Mouse (Mus musculus) embryonic stem cell, embryonic (primary cell): ENCODE data around the gene Gm20388.

ENCODE experiments used
- CTCF ChIA-PET, 4 experiments: fragments of 300-600 bp in 2 of 4; fragments of 350-600 bp in 2 of 4; sonication (Branson Sonifier 250); formaldehyde crosslinking; loops; one replicate each; lab custom pipeline; 2022; ENCODE audit warnings: inconsistent platforms in 2 of 4; lab: Charles Lee
- POLR2A ChIA-PET, 4 experiments: fragments of 300-600 bp in 2 of 4; fragments of 350-600 bp in 2 of 4; sonication (Branson Sonifier 250); formaldehyde crosslinking; loops; one replicate each; lab custom pipeline; 2022; ENCODE audit warnings: antibody characterized with exemption in 4 of 4, inconsistent platforms in 1 of 4; lab: Charles Lee

Gm20388 gene

DNA sequence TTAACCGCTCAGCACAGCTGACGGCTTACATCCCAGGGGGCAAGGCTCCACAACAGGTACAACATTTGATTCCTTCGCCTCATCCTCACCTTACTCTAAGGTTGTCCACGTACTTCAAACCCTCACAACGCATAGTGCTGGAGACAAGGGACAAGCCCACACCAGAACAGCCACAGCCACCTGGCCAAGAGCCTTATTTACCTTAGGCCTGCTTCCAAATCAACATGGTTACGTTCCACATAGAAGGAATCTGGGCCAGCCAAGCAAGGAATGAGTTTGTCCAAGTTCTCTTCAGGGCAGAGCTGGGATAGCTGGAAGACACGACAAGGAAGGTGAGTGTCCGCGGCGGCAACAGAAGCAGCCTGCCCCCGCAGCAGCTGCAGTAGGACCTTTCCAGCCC, 1699.3 kb downstream of the Gm20388 start:
- CTCF ChIA-PET = interaction anchor here in 1 of 4 experiments (1.0 kb wide), 1 partner anchor 78 kb away, joined by 4 read pairs; no protein-coding TSS in a partner anchor
- POLR2A ChIA-PET = no interaction called here

DNA sequence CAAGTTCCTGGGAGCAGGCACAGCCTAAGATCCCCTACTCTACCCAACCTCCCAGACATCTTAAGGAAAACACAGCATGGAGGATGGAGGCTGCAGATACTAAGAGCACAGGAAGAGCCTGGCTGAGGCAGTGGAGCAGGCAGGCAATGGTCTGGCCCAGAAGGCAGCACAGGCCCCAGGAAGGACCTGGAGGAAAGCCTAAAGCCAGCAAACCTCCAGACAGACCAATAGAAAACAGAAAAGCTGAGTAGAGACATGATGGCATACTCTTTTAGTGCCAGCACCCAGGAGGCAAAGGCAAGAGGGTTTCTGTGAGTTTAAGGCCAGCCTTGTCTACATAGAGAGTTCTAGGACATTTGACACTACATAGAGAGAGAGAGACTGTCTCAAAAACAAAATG, 1702.8 kb downstream of the Gm20388 start:
- ChIA-PET POLR2A (interaction anchor here in 1 of 4 experiments (0.6 kb wide), 2 partner anchors 238 to 1552 kb away, joined by 3 to 5 read pairs; no protein-coding TSS in a partner anchor), CTCF (interaction anchor here in 1 of 4 experiments (0.5 to 3.2 kb wide), 2 partner anchors 11 to 989 kb away, joined by 4 to 9 read pairs; no protein-coding TSS in a partner anchor)

- POLR2A ChIA-PET = interaction anchor here in 2 of 4 experiments (0.9 to 2.0 kb wide), 6 partner anchors 12 to 34 kb away, joined by 3 to 6 read pairs (median 3); no protein-coding TSS in a partner anchor
Measured at GRCm38 (mm10) chr8:121619401-121619995, 1708.9 kb downstream of the Gm20388 start.

GRCm38 (mm10) chr8:121620801-121621516, 1710.3 kb downstream of the Gm20388 start:
- ChIA-PET POLR2A (interaction anchor here in 2 of 4 experiments (0.8 to 1.6 kb wide), 4 partner anchors 13 to 32 kb away, joined by 3 read pairs; no protein-coding TSS in a partner anchor), CTCF (interaction anchor here in 3 of 4 experiments (0.7 to 2.1 kb wide), 5 partner anchors 13 to 74 kb away, joined by 3 to 9 read pairs (median 8); no protein-coding TSS in a partner anchor)

More at GRCm38 (mm10) chr8:121619401-121619995, 1708.9 kb downstream of the Gm20388 start:
- CTCF ChIA-PET = interaction anchor here in 3 of 4 experiments (0.7 to 2.8 kb wide), 5 partner anchors 11 to 17 kb away, joined by 3 to 11 read pairs (median 5); no protein-coding TSS in a partner anchor

- CTCF ChIA-PET = interaction anchor here in 3 of 4 experiments (0.6 to 2.1 kb wide), 6 partner anchors 14 to 1082 kb away, joined by 3 to 9 read pairs (median 7); no protein-coding TSS in a partner anchor
Measured at GRCm38 (mm10) chr8:121621879-121622278, 1711.2 kb downstream of the Gm20388 start.

DNA sequence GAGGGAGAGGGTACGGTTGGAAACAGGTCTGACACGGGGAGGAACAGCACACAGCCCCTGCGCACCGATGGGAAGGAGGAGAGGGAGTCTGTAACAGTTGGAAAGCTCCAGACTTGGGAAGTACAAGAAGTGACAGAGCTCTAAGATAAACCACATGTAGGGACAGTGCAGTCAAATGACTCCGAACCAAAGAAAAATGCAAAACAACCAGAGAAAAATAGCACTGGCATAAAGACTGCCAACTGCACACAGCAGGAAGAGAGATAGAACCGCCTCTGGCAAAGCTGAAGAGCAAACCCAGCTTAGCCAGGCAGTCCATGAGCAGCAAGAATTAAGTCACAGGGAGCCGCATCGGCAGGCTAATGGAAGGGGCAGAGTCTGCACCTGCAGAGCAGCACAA, 1712.4 kb downstream of the Gm20388 start:
- ChIA-PET CTCF (interaction anchor here in 2 of 4 experiments (1.0 to 1.9 kb wide), 4 partner anchors 15 to 76 kb away, joined by 4 to 8 read pairs (median 5); no protein-coding TSS in a partner anchor), POLR2A (interaction anchor here in 1 of 4 experiments (1.1 kb wide), 1 partner anchor 32 kb away, joined by 3 read pairs; no protein-coding TSS in a partner anchor)

More at GRCm38 (mm10) chr8:121621879-121622278, 1711.2 kb downstream of the Gm20388 start:
- POLR2A ChIA-PET = interaction anchor here in 2 of 4 experiments (1.1 to 1.5 kb wide), 2 partner anchors 31 kb away, joined by 3 read pairs; no protein-coding TSS in a partner anchor

GRCm38 (mm10) chr8:121628681-121629080, 1718.0 kb downstream of the Gm20388 start:
- POLR2A ChIA-PET = interaction anchor here in 2 of 4 experiments (0.8 to 1.2 kb wide), 2 partner anchors 37 kb away, joined by 3 read pairs; no protein-coding TSS in a partner anchor
- CTCF ChIA-PET = interaction anchor here in 3 of 4 experiments (0.5 to 1.4 kb wide), 4 partner anchors 21 to 499 kb away, joined by 3 to 9 read pairs (median 4); no protein-coding TSS in a partner anchor

DNA sequence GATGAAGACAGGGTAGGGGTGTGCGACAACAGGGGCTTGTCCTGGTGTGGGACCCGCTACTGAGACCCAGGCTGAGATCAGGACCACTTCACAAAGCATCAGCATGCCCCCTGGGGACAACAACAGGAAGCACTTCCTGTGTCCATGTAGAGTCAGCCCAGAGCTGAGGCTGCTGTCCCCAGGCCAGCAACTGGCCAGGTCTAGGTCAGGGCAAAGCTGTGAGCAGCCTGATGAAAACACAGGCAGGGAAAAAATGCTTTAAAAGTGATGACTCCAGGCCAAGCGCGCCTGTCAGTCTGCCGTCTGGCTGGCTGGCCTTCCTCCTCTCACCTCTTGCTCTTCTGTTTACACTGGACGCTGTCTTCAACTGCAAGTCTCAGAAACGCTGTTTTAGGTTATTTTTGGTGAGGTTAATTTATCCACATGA, 1721.0 kb downstream of the Gm20388 start:
- ChIA-PET POLR2A (interaction anchor here in 2 of 4 experiments (0.9 to 1.5 kb wide), 2 partner anchors 27 to 41 kb away, joined by 3 read pairs; no protein-coding TSS in a partner anchor), CTCF (interaction anchor here in 1 of 4 experiments (1.4 kb wide), 2 partner anchors 24 to 29 kb away, joined by 4 read pairs; no protein-coding TSS in a partner anchor)

DNA sequence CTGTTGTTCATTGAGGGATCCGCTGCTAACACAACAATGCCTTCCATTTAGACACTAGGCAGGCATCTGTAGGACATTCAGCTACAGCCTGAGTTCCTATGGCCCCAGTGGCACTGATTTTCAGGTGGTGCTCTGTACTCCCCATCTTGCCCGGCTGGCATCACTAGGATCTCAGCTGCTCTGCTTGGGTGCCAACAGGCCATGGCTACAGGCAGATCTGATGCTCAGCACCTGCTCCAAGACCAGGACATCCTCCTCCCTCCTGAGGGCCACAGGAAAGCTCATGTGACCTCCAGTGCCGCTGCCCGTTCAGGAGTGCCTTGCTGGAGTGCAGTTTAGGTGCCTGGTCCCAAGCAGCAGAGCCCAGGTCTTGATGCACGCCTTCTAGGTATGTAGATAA, 1721.8 kb downstream of the Gm20388 start:
- CTCF ChIA-PET = interaction anchor here in 2 of 4 experiments (0.5 to 1.4 kb wide), 4 partner anchors 24 to 374 kb away, joined by 3 to 4 read pairs (median 3); no protein-coding TSS in a partner anchor
- POLR2A ChIA-PET = no interaction called here

- ChIA-PET POLR2A (interaction anchor here in 2 of 4 experiments (0.5 to 0.8 kb wide), 2 partner anchors 33 to 42 kb away, joined by 4 to 11 read pairs; no protein-coding TSS in a partner anchor), CTCF (interaction anchor here in 2 of 4 experiments (0.9 to 1.2 kb wide), 3 partner anchors 9 to 28 kb away, joined by 3 read pairs; no protein-coding TSS in a partner anchor)
Measured at GRCm38 (mm10) chr8:121635534-121635933, 1724.9 kb downstream of the Gm20388 start.

- ChIA-PET CTCF (interaction anchor here in 2 of 4 experiments (0.5 to 1.2 kb wide), 4 partner anchors 8 to 278 kb away, joined by 3 read pairs; no protein-coding TSS in a partner anchor), POLR2A (interaction anchor here in 2 of 4 experiments (0.7 to 1.4 kb wide), 3 partner anchors 9 to 966 kb away, joined by 3 to 5 read pairs (median 4); no protein-coding TSS in a partner anchor)
Measured at GRCm38 (mm10) chr8:121636180-121636579, 1725.5 kb downstream of the Gm20388 start.

DNA sequence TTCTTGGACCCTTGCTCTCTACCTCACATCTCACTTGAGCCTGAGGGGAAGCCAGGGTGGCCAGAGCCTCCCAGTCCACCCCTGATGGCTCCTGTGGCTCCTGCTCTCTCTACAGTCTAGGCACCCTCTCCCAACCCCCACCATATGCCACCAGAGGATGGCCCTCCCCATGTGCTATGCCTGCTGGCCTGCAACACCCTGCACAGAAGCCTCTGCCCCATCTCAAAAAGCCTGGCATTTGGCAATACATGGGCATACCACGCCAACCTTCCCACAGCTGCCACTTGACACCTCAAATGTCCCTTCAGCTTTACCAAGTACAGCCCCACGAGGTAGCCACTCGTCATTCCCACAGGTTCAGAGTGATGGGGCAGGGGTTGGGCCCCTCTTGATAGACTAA, 1732.2 kb downstream of the Gm20388 start:
- ChIA-PET POLR2A (interaction anchor here in 1 of 4 experiments (0.9 kb wide), 1 partner anchor 10 kb away, joined by 3 read pairs; the partner anchor contains the start of gene Zcchc14), CTCF (interaction anchor here in 1 of 4 experiments (1.3 kb wide), 1 partner anchor 35 kb away, joined by 3 read pairs; no protein-coding TSS in a partner anchor)

DNA sequence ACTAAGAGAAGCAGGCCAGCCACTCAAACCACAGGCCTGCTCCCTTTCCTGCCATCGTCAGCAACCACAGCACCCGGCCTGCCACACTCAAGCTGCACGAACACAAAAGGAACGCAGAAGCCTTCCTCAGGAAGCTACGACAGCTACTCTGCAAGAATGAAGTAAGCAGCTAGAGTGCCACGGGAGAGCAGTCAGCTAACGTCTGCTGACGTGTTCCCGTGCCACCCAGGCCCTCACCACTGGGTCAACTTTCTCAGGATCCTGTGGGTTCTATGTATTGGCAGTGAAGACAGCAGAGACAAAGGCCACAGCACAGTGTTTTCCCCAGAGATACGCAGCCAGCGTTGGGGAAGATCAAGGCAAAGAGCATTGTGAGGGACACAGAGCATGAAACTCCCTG, 1732.7 kb downstream of the Gm20388 start:
- CTCF ChIA-PET = no interaction called here
- POLR2A ChIA-PET = interaction anchor here in 1 of 4 experiments (0.9 kb wide), 1 partner anchor 9 kb away, joined by 3 read pairs; the partner anchor contains the start of gene Zcchc14

DNA sequence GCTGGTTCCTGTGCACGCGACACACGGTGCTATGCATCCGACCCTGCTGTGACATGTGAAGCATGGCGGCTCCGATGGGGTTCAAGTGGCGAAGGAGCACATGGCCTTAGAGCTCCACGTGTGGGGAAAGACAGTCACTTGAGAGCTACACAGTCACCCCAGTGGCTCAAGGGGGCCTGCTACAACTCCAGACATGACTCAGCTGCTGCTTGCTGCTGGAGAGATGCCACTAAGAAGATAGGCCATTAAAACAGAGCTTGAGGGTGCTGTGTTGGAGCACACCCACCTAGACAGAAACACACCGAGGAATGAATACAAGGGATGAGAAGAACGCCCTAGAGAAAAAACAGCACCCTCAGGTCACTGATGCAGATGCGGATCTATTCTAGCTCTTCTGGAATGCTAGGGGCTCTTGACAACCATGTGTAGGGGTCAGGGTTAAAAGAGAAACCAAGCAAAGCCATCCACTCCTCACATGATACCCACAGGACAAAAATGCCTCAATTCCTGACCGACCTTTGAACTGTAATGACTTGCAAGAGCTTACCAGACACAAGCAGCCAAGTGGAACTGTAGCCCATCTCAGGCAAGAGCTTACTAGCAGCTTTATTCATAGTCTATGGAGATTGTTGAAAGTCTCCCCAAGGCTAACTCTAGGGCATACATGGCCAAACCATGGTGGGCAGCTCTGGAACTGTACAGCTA, 1737.0 kb downstream of the Gm20388 start:
- ChIA-PET POLR2A (interaction anchor here in 3 of 4 experiments (0.6 to 1.9 kb wide), 4 partner anchors 9 to 532 kb away, joined by 4 to 6 read pairs (median 4); partner anchors contain the start of genes Foxc2 (in 1 of the 3) and Map1lc3b (in 1 of the 3)), CTCF (interaction anchor here (0.5 to 1.1 kb wide), 6 partner anchors 20 to 262 kb away, joined by 3 to 5 read pairs (median 3); no protein-coding TSS in a partner anchor)

DNA sequence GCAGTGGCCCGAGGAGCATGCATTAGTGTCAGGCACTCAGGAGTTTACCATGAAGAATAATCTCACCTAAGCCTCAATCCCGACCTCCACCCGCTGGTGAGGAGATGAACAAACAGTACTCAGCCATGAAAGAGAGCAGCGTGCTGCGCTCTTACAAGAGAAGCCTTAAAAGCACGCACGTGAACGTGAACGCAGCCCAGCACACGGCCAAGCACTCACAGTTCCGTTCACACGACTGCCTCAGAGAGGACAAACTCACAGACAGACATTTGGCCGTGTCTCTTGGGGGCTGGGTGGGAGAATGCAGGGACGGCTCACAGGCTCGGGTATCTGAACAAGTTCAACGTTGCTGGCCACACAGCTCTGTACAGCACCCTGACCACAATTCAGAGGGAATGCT, 1737.8 kb downstream of the Gm20388 start:
- CTCF ChIA-PET = interaction anchor here in 3 of 4 experiments (0.6 to 1.1 kb wide), 4 partner anchors 19 to 261 kb away, joined by 3 to 6 read pairs (median 4); no protein-coding TSS in a partner anchor
- POLR2A ChIA-PET = interaction anchor here in 3 of 4 experiments (0.6 to 1.9 kb wide), 4 partner anchors 8 to 532 kb away, joined by 3 to 6 read pairs (median 4); partner anchors contain the start of genes Foxc2 (in 1 of the 3) and Map1lc3b (in 1 of the 3)

- POLR2A ChIA-PET = interaction anchor here in 2 of 4 experiments (0.6 to 1.5 kb wide), 4 partner anchors 9 to 59 kb away, joined by 3 to 6 read pairs (median 3); partner anchors contain the start of gene Map1lc3b (in 1 of the 2)
Measured at GRCm38 (mm10) chr8:121649423-121649822, 1738.8 kb downstream of the Gm20388 start.

More at GRCm38 (mm10) chr8:121649423-121649822, 1738.8 kb downstream of the Gm20388 start:
- CTCF ChIA-PET = no interaction called here
